Mouse (Mus musculus) lung, postnatal 0 days (tissue): ENCODE data around the gene Fshr. TPM values are rescaled to one million over a fixed set of nuclear protein-coding genes. Genes with fewer than 3 reads are reported as not detected.

Source experiments
- ATAC-seq: fragments of 200-750 bp; cut with Nextera tagmentation; 2 replicates; pipeline ENCODE4 v1.8.0; 2017; ENCODE audit warnings: moderate library complexity
- DNase-seq: peaks from one replicate; pipeline ENCODE4 v3.0.0-alpha.2; 2016; ENCODE audit warnings: low spot score
- H3K27ac ChIP-seq: fragments of 300-500 bp; sonication (generic); 2 replicates; pipeline ENCODE4 v1.5.1; 2014; ENCODE audit warnings: antibody characterized with exemption, mild to moderate bottlenecking, low read length, mixed read lengths
- H3K27me3 ChIP-seq: fragments of 300-500 bp; sonication (generic); replicated peaks from 2 replicates; pipeline ENCODE4 v1.6.1; 2014; ENCODE audit warnings: low read length, mixed read lengths; ENCODE audit not compliant: insufficient read depth
- H3K36me3 ChIP-seq: fragments of 300-500 bp; sonication (generic); 2 replicates; pipeline ENCODE4 v1.6.1; 2014; ENCODE audit warnings: low read length, mixed read lengths; ENCODE audit not compliant: insufficient read depth
- H3K4me1 ChIP-seq: fragments of 300-500 bp; sonication (generic); 2 replicates; pipeline ENCODE4 v1.6.1; 2014; ENCODE audit warnings: antibody characterized with exemption, low read depth, low read length, mixed read lengths; ENCODE audit not compliant: insufficient read depth
- H3K4me2 ChIP-seq: fragments of 300-500 bp; sonication (generic); replicated peaks from 2 replicates; pipeline ENCODE4 v1.6.1; 2014; ENCODE audit warnings: low read depth, mild to moderate bottlenecking, low read length, moderate library complexity, mixed read lengths
- H3K4me3 ChIP-seq: fragments of 300-500 bp; sonication (generic); 2 replicates; pipeline ENCODE4 v1.5.1; 2014; ENCODE audit warnings: low read depth, low read length
- H3K9ac ChIP-seq: fragments of 300-500 bp; sonication (generic); replicated peaks from 2 replicates; pipeline ENCODE4 v1.6.1; 2014; ENCODE audit warnings: low read depth, mild to moderate bottlenecking
- H3K9me3 ChIP-seq: fragments of 300-500 bp; sonication (generic); 2 replicates; pipeline ENCODE4 v1.6.1; 2016; ENCODE audit warnings: low read length, mixed read lengths
- CTCF ChIP-seq: IDR thresholded peaks from 2 replicates; pipeline ENCODE4 v1.5.1; 2016; ENCODE audit warnings: antibody characterized with exemption, mild to moderate bottlenecking
- EP300 ChIP-seq: IDR thresholded peaks from 2 replicates; pipeline ENCODE4 v1.6.1; 2016; ENCODE audit warnings: antibody characterized with exemption, mild to moderate bottlenecking, control low read depth
- WGBS: fragments of 180-500 bp; shearing (Covaris S2); extraction: QIAGEN DNeasy Blood & Tissue Kit; methylation state at CpG from one replicate; pipeline ENCODE4 v1.1.7; 2014; 5-methylcytosine and 5-hydroxymethylcytosine counted together
- polyA plus RNA-seq: library from polyadenylated mRNA; unstranded; fragments of >200 nt; fragmentation: Nextera tagmentation; extraction: Ambion mirVana; gene quantifications from 2 replicates; pipeline ENCODE4 v1.2.1, GENCODE M21; 2015

Fshr gene
- polyA plus RNA-seq, 1 experiment from 2014 or later: not detected

- no peak for ATAC-seq
- H3K27ac ChIP-seq: no peak overlapping the region
Observed at GRCm38 (mm10) chr17:88980708-88981355, 219.6 kb downstream of the Fshr start.

GRCm38 (mm10) chr17:88974538-88974937, 225.9 kb downstream of the Fshr start:
- no peak overlapping the region for H3K27ac ChIP-seq
- ATAC-seq (no peak), DNase-seq (no peak)
- no peak overlapping the region for H3K9ac ChIP-seq
- no peaks in the 10 kb centered on the region for H3K36me3 ChIP-seq
- H3K4me1 ChIP-seq: no peaks in the 10 kb centered on the region
- no peak overlapping the region for H3K4me2 ChIP-seq
- H3K9me3 ChIP-seq: no peaks in the 10 kb centered on the region
- H3K27me3 ChIP-seq: no peaks in the 10 kb centered on the region
- H3K4me3 ChIP-seq: no peak overlapping the region
- WGBS: 52% methylated on average over 3 of the region's 3 CpGs
- no peak for TF ChIP-seq EP300
- TF ChIP-seq CTCF: no peak

More at GRCm38 (mm10) chr17:88980708-88981355, 219.6 kb downstream of the Fshr start:
- no peaks in the 10 kb centered on the region for H3K27me3 ChIP-seq
- 68% methylated on average over 10 of the region's 10 CpGs for WGBS
- H3K36me3 ChIP-seq: no peaks in the 10 kb centered on the region
- TF ChIP-seq CTCF (no peak), EP300 (no peak)
- DNase-seq: no peak
- H3K9me3 ChIP-seq: no peaks in the 10 kb centered on the region
- H3K4me3 ChIP-seq: no peak overlapping the region
- no peak overlapping the region for H3K9ac ChIP-seq
- H3K4me2 ChIP-seq: no peak overlapping the region
- H3K4me1 ChIP-seq: no peaks in the 10 kb centered on the region

- Histone ChIP-seq H3K36me3 (no peaks in the 10 kb centered on the region), H3K4me2 (no peak overlapping the region), H3K4me1 (no peaks in the 10 kb centered on the region), H3K27me3 (no peaks in the 10 kb centered on the region), H3K4me3 (no peak overlapping the region), H3K27ac (no peak overlapping the region), H3K9me3 (no peaks in the 10 kb centered on the region), H3K9ac (no peak overlapping the region)
- TF ChIP-seq CTCF: no peak
- TF ChIP-seq EP300: no peak
- DNase-seq (no peak), ATAC-seq (no peak)
- 54% methylated on average over 3 of the region's 3 CpGs for WGBS
Observed at GRCm38 (mm10) chr17:88966028-88966427, 234.4 kb downstream of the Fshr start.

GRCm38 (mm10) chr17:88954011-88954410, 246.5 kb downstream of the Fshr start:
- Histone ChIP-seq H3K9ac (no peak overlapping the region), H3K36me3 (no peaks in the 10 kb centered on the region), H3K27ac (no peak overlapping the region), H3K9me3 (no peaks in the 10 kb centered on the region), H3K4me1 (no peaks in the 10 kb centered on the region), H3K27me3 (no peaks in the 10 kb centered on the region), H3K4me2 (no peak overlapping the region), H3K4me3 (no peak overlapping the region)
- no peak for ATAC-seq
- WGBS: 21% methylated on average over 5 of the region's 5 CpGs
- peak; percentile 42 for DNase-seq
- TF ChIP-seq EP300 (no peak), CTCF (peak; percentile 88)

- Histone ChIP-seq H3K27me3 (no peaks in the 10 kb centered on the region), H3K9ac (no peak overlapping the region), H3K4me3 (no peak overlapping the region), H3K36me3 (no peaks in the 10 kb centered on the region), H3K4me1 (no peaks in the 10 kb centered on the region), H3K4me2 (no peak overlapping the region), H3K27ac (no peak overlapping the region), H3K9me3 (no peaks in the 10 kb centered on the region)
- no peak for TF ChIP-seq CTCF
- TF ChIP-seq EP300: no peak
- peak; percentile 38 for ATAC-seq
- WGBS: 29% methylated on average over 4 of the region's 4 CpGs
- peak; percentile 12 for DNase-seq
Observed at GRCm38 (mm10) chr17:88938153-88938681, 262.3 kb downstream of the Fshr start.

GRCm38 (mm10) chr17:88937341-88938152, 262.9 kb downstream of the Fshr start:
- ATAC-seq: peak; percentile 80
- no peak overlapping the region for H3K9ac ChIP-seq
- no peak overlapping the region for H3K27ac ChIP-seq
- H3K36me3 ChIP-seq: no peaks in the 10 kb centered on the region
- no peaks in the 10 kb centered on the region for H3K9me3 ChIP-seq
- no peaks in the 10 kb centered on the region for H3K4me1 ChIP-seq
- no peak overlapping the region for H3K4me2 ChIP-seq
- no peak overlapping the region for H3K4me3 ChIP-seq
- no peaks in the 10 kb centered on the region for H3K27me3 ChIP-seq
- WGBS: 14% methylated on average over 7 of the region's 7 CpGs
- no peak for TF ChIP-seq EP300
- no peak for TF ChIP-seq CTCF
- DNase-seq: peak; percentile 13
